Mouse (Mus musculus) midbrain, postnatal 0 days (tissue): ENCODE measurements at regions not wholly inside any gene's neighbourhood (a gene's known extent, or its start where the extent isn't known, plus 50 kb on each side); places are given as distances from the start of the nearest gene placed in this dataset.

Experiments
- ATAC-seq: fragments of 200-750 bp; cut with Nextera tagmentation; 2 replicates; pipeline ENCODE4 v1.8.0; 2017; ENCODE audit warnings: moderate number of reproducible peaks, mild to moderate bottlenecking, moderate TSS enrichment, moderate library complexity; ENCODE audit not compliant: low FRiP score
- DNase-seq: peaks from one replicate; pipeline ENCODE4 v3.0.0-alpha.2; 2015; ENCODE audit warnings: low spot score
- H3K27ac ChIP-seq: fragments of 300-500 bp; sonication (generic); 2 replicates; pipeline ENCODE4 v1.5.1; 2014; ENCODE audit warnings: low read depth, mild to moderate bottlenecking, low read length, mixed read lengths
- H3K27me3 ChIP-seq: fragments of 300-500 bp; sonication (generic); 2 replicates; pipeline ENCODE4 v1.6.1; 2014; ENCODE audit warnings: low read length, control low read depth, mixed read lengths; ENCODE audit not compliant: insufficient read depth
- H3K36me3 ChIP-seq: fragments of 300-500 bp; sonication (generic); 2 replicates; pipeline ENCODE4 v1.6.1; 2014; ENCODE audit warnings: low read length, control low read depth, mixed read lengths; ENCODE audit not compliant: insufficient read depth
- H3K4me1 ChIP-seq: fragments of 300-500 bp; sonication (generic); 2 replicates; pipeline ENCODE4 v1.6.1; 2014; ENCODE audit warnings: mild to moderate bottlenecking, control low read depth, antibody characterized with exemption, low read length, mixed read lengths; ENCODE audit not compliant: insufficient read depth
- H3K4me2 ChIP-seq: fragments of 300-500 bp; sonication (generic); 2 replicates; pipeline ENCODE4 v1.6.1; 2014; ENCODE audit warnings: low read depth, mild to moderate bottlenecking, low read length, mixed read lengths; ENCODE audit not compliant: poor library complexity, severe bottlenecking
- H3K4me3 ChIP-seq: fragments of 300-500 bp; sonication (generic); 2 replicates; pipeline ENCODE4 v1.5.1; 2014; ENCODE audit warnings: low read depth, mild to moderate bottlenecking, low read length, moderate library complexity
- H3K9ac ChIP-seq: fragments of 300-500 bp; sonication (generic); replicated peaks from 2 replicates; pipeline ENCODE4 v1.6.1; 2014; ENCODE audit warnings: mild to moderate bottlenecking, low read length, moderate library complexity, mixed read lengths; ENCODE audit not compliant: poor library complexity, severe bottlenecking
- H3K9me3 ChIP-seq: fragments of 300-500 bp; sonication (generic); 2 replicates; pipeline ENCODE4 v1.6.1; 2016; ENCODE audit warnings: low read length, control low read depth
- CTCF ChIP-seq: IDR thresholded peaks from 2 replicates; pipeline ENCODE4 v1.5.1; 2016; ENCODE audit warnings: antibody characterized with exemption, mild to moderate bottlenecking
- WGBS: fragments of 180-500 bp; shearing (Covaris S2); extraction: QIAGEN DNeasy Blood & Tissue Kit; methylation state at CpG from one replicate; pipeline ENCODE4 v1.1.7; 2014; 5-methylcytosine and 5-hydroxymethylcytosine counted together

GRCm38 (mm10) chr13:54303071-54303924 lies 67.9 kb upstream of the Cplx2 start:
- no peaks in the 10 kb centered on the region for H3K27me3 ChIP-seq
- TF ChIP-seq CTCF = peak; percentile 32
- DNase-seq = peak; percentile 94
- H3K9ac ChIP-seq = peak overlapping the region; percentile 96
- H3K9me3 ChIP-seq = no peaks in the 10 kb centered on the region
- peak overlapping the region; percentile 97 for H3K4me2 ChIP-seq
- peaks cover 9% of the 10 kb centered on the region; the same call in 1 of the 2 replicates for H3K4me1 ChIP-seq
- WGBS = 1% methylated on average over 52 of the region's 54 CpGs
- peak overlapping the region; percentile 100 for H3K27ac ChIP-seq
- H3K4me3 ChIP-seq = peak overlapping the region; percentile 82
- no peaks in the 10 kb centered on the region for H3K36me3 ChIP-seq
- peak; percentile 81 for ATAC-seq

- DNase-seq (no peak), ATAC-seq (no peak)
- Histone ChIP-seq H3K9me3 (no peaks in the 10 kb centered on the region), H3K27ac (peak overlapping the region; percentile 100; the same call in 1 of the 2 replicates), H3K9ac (peak overlapping the region; percentile 96; the same call in 1 of the 2 replicates), H3K4me2 (peak overlapping the region; percentile 97; the same call in 1 of the 2 replicates), H3K36me3 (no peaks in the 10 kb centered on the region), H3K4me1 (0 out of 2 replicates have a peak, but pooled peaks cover 9% of the 10 kb centered on the region), H3K27me3 (no peaks in the 10 kb centered on the region), H3K4me3 (no peak overlapping the region)
- 53% methylated on average over 5 of the region's 5 CpGs for WGBS
- peak; percentile 43 for TF ChIP-seq CTCF
Observed at GRCm38 (mm10) chr13:54304251-54304650, 66.9 kb upstream of the Cplx2 start.

- no peaks in the 10 kb centered on the region for H3K27me3 ChIP-seq
- H3K4me2 ChIP-seq = no peak overlapping the region
- TF ChIP-seq CTCF = no peak
- 23% methylated on average over 2 of the region's 2 CpGs for WGBS
- no peak for ATAC-seq
- H3K9me3 ChIP-seq = no peaks in the 10 kb centered on the region
- no peaks in the 10 kb centered on the region for H3K36me3 ChIP-seq
- H3K27ac ChIP-seq = no peak overlapping the region; the same call in 1 of the 2 replicates
- DNase-seq = no peak
- H3K4me3 ChIP-seq = no peak overlapping the region
- no peak overlapping the region for H3K9ac ChIP-seq
- 0 out of 2 replicates have a peak, but pooled peaks cover 7% of the 10 kb centered on the region for H3K4me1 ChIP-seq
Observed at GRCm38 (mm10) chr13:54308591-54308990, 62.6 kb upstream of the Cplx2 start.

GRCm38 (mm10) chr13:54309354-54309753 lies 61.8 kb upstream of the Cplx2 start:
- H3K27ac ChIP-seq = 0 out of 2 replicates have a peak overlapping the region, but pooled peaks have one; percentile 19
- no peaks in the 10 kb centered on the region for H3K27me3 ChIP-seq
- ATAC-seq = peak; percentile 73
- 0 out of 2 replicates have a peak, but pooled peaks cover under 1% of the 10 kb centered on the region for H3K4me1 ChIP-seq
- H3K9ac ChIP-seq = no peak overlapping the region
- H3K4me2 ChIP-seq = no peak overlapping the region
- H3K4me3 ChIP-seq = no peak overlapping the region
- H3K36me3 ChIP-seq = 0 out of 2 replicates have a peak, but pooled peaks cover 1% of the 10 kb centered on the region
- no peaks in the 10 kb centered on the region for H3K9me3 ChIP-seq
- peak; percentile 93 for DNase-seq
- 25% methylated on average over 5 of the region's 5 CpGs for WGBS
- TF ChIP-seq CTCF = no peak

GRCm38 (mm10) chr13:54310144-54310543 lies 61.0 kb upstream of the Cplx2 start:
- H3K9me3 ChIP-seq = no peaks in the 10 kb centered on the region
- H3K9ac ChIP-seq = no peak overlapping the region
- no peaks in the 10 kb centered on the region for H3K27me3 ChIP-seq
- H3K4me1 ChIP-seq = no peaks in the 10 kb centered on the region
- 57% methylated on average over 4 of the region's 4 CpGs for WGBS
- DNase-seq (no peak), ATAC-seq (no peak)
- no peak for TF ChIP-seq CTCF
- 0 out of 2 replicates have a peak, but pooled peaks cover 8% of the 10 kb centered on the region for H3K36me3 ChIP-seq
- no peak overlapping the region for H3K4me3 ChIP-seq
- no peak overlapping the region for H3K4me2 ChIP-seq
- H3K27ac ChIP-seq = no peak overlapping the region
